Mouse (Mus musculus): ENCODE measurements around the gene Trmt5. TPM values are rescaled to one million over a fixed set of nuclear protein-coding genes. Genes with fewer than 3 reads are reported as not detected.
A peak's percentile ranks its signal among the peaks of the same experiment; 100 is the strongest.

The Trmt5 gene
- polyA plus RNA-seq, 1 experiment from 2014 or later, result 18.8 TPM

DNA sequence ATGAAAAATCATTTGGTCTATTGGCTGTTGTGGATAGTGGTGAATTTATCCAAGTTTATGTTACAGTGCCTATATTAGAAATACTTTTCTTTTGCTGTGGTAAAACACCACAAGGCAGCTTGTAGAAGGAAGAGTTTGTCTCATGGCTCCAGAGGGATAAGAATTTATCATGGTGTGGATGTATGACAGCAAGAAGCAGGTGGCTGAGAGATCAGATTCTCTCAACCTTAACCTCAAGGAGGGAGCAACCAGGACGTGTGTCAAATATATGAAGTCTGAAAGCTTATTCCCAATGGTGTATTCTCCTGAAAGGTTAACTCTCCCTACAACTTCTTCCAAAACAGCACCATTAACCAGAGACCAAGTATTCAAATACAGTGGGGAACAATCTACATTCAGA is 19.9 kb downstream of the Trmt5 start:
- Histone ChIP-seq H3K4me2 (replicated peaks) (no peak overlapping the region), H3K27me3 (replicated peaks) (no peaks in the 10 kb centered on the region), H3K9me3 (peaks cover 6% of the 10 kb centered on the region; the same call in 1 of the 2 replicates), H3K4me1 (no peaks in the 10 kb centered on the region), H3K36me3 (no peaks in the 10 kb centered on the region), H3K4me3 (no peak overlapping the region), H3K9ac (no peak overlapping the region), H3K27ac (no peak overlapping the region)
- 83% methylated on average over 1 of the region's 1 CpGs for WGBS
- no peak for ATAC-seq (ENCODE audit: low FRiP score, low read depth)

GRCm38 (mm10) chr12:73265381-73265978 is 21.0 kb downstream of the Trmt5 start:
- Histone ChIP-seq H3K27me3 (replicated peaks) (no peaks in the 10 kb centered on the region), H3K9ac (no peak overlapping the region), H3K36me3 (no peaks in the 10 kb centered on the region), H3K4me3 (no peak overlapping the region), H3K4me2 (replicated peaks) (no peak overlapping the region), H3K4me1 (no peaks in the 10 kb centered on the region), H3K27ac (no peak overlapping the region), H3K9me3 (peaks cover 6% of the 10 kb centered on the region; the same call in 1 of the 2 replicates)
- no peak for ATAC-seq (ENCODE audit: low FRiP score, low read depth)
- WGBS, result 81% methylated on average over 3 of the region's 3 CpGs

- 98% methylated on average over 1 of the region's 1 CpGs for WGBS
- H3K9me3 ChIP-seq, result peaks cover 6% of the 10 kb centered on the region
- H3K27me3 ChIP-seq (replicated peaks), result no peaks in the 10 kb centered on the region
- no peak overlapping the region for H3K4me3 ChIP-seq
- no peaks in the 10 kb centered on the region for H3K4me1 ChIP-seq
- H3K36me3 ChIP-seq, result peaks cover 2% of the 10 kb centered on the region; the same call in 1 of the 2 replicates
- no peak overlapping the region for H3K9ac ChIP-seq
- no peak for ATAC-seq (ENCODE audit: low FRiP score, low read depth)
- H3K4me2 ChIP-seq (replicated peaks), result no peak overlapping the region
- no peak overlapping the region for H3K27ac ChIP-seq
Measured at GRCm38 (mm10) chr12:73260339-73260738, 26.2 kb downstream of the Trmt5 start.

DNA sequence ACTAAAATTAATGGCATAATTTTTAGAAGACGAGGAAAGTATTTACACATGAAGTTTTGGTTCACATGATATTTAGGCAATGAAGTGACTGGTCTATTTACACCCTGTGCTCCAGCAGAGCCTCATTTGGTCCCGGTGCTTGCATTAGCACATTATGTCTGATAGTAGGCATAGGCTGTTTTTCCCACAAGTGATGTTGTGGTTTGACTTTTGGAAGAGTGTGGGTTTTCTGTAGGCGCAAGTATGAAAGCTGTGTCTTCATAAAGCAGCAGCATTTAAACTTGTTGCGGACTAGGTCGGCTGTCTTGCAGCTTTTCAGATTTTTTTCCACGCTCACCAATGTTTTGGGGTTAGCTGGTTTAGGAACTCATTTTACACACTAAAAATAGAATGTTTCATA is 27.2 kb downstream of the Trmt5 start:
- ATAC-seq (ENCODE audit: low FRiP score, low read depth), result no peak
- WGBS, result 94% methylated on average over 6 of the region's 6 CpGs
- peaks cover 6% of the 10 kb centered on the region for H3K9me3 ChIP-seq
- H3K9ac ChIP-seq, result no peak overlapping the region
- H3K4me3 ChIP-seq, result no peak overlapping the region
- no peak overlapping the region for H3K4me2 ChIP-seq (replicated peaks)
- H3K27ac ChIP-seq, result no peak overlapping the region
- peaks cover 2% of the 10 kb centered on the region; the same call in 1 of the 2 replicates for H3K36me3 ChIP-seq
- H3K4me1 ChIP-seq, result no peaks in the 10 kb centered on the region
- no peaks in the 10 kb centered on the region for H3K27me3 ChIP-seq (replicated peaks)

GRCm38 (mm10) chr12:73255006-73255405 is 31.5 kb downstream of the Trmt5 start:
- ATAC-seq (ENCODE audit: low FRiP score, low read depth), result no peak
- H3K4me1 ChIP-seq, result no peaks in the 10 kb centered on the region
- H3K27me3 ChIP-seq (replicated peaks), result no peaks in the 10 kb centered on the region
- 73% methylated on average over 2 of the region's 2 CpGs for WGBS
- no peaks in the 10 kb centered on the region for H3K36me3 ChIP-seq
- H3K4me3 ChIP-seq, result no peak overlapping the region
- H3K27ac ChIP-seq, result no peak overlapping the region
- H3K9me3 ChIP-seq, result no peaks in the 10 kb centered on the region
- no peak overlapping the region for H3K4me2 ChIP-seq (replicated peaks)
- no peak overlapping the region for H3K9ac ChIP-seq

DNA sequence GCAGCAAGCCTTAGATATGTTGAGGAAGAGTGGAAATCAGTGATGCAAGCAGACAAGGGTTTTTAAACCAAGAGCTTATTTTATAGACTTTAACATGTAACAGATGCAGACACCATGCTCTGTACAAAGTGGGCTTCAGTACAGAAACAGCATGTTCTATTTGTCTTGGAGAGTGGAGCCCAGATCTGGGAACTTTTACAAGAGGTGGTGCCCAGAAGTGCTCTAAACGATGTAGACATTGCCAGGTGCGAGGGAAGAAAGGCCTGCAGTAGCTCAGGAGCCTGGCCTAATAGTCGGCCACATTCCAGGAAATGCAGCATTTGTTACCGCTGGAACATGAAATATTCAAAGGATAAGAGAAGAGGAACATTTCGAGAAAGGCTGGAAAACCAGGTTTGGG is 40.8 kb downstream of the Trmt5 start:
- no peak overlapping the region for H3K9ac ChIP-seq
- H3K27me3 ChIP-seq (replicated peaks), result no peaks in the 10 kb centered on the region
- H3K27ac ChIP-seq, result no peak overlapping the region
- H3K4me3 ChIP-seq, result no peak overlapping the region
- no peaks in the 10 kb centered on the region for H3K36me3 ChIP-seq
- no peak overlapping the region for H3K4me2 ChIP-seq (replicated peaks)
- WGBS, result 81% methylated on average over 5 of the region's 5 CpGs
- peaks cover 7% of the 10 kb centered on the region; the same call in 1 of the 2 replicates for H3K4me1 ChIP-seq
- no peak for ATAC-seq (ENCODE audit: low FRiP score, low read depth)
- H3K9me3 ChIP-seq, result no peaks in the 10 kb centered on the region

- Histone ChIP-seq H3K36me3 (no peaks in the 10 kb centered on the region), H3K9ac (no peak overlapping the region), H3K9me3 (no peaks in the 10 kb centered on the region), H3K4me3 (no peak overlapping the region), H3K4me2 (replicated peaks) (no peak overlapping the region), H3K27me3 (replicated peaks) (no peaks in the 10 kb centered on the region), H3K27ac (no peak overlapping the region), H3K4me1 (peaks cover 7% of the 10 kb centered on the region; the same call in 1 of the 2 replicates)
- WGBS, result 30% methylated on average over 10 of the region's 10 CpGs
- peak; percentile 86 for ATAC-seq (ENCODE audit: low FRiP score, low read depth)
Measured at GRCm38 (mm10) chr12:73241960-73242359, 44.5 kb downstream of the Trmt5 start.

- ATAC-seq (ENCODE audit: low FRiP score, low read depth), result no peak
- H3K9ac ChIP-seq, result no peak overlapping the region
- H3K36me3 ChIP-seq, result no peaks in the 10 kb centered on the region
- H3K27ac ChIP-seq, result no peak overlapping the region
- H3K4me1 ChIP-seq, result no peaks in the 10 kb centered on the region
- no peak overlapping the region for H3K4me3 ChIP-seq
- H3K9me3 ChIP-seq, result no peaks in the 10 kb centered on the region
- no peak overlapping the region for H3K4me2 ChIP-seq (replicated peaks)
- WGBS, result 88% methylated on average over 2 of the region's 2 CpGs
- H3K27me3 ChIP-seq (replicated peaks), result no peaks in the 10 kb centered on the region
Measured at GRCm38 (mm10) chr12:73232586-73232985, 53.9 kb downstream of the Trmt5 start.

GRCm38 (mm10) chr12:73231552-73231951 is 55.0 kb downstream of the Trmt5 start:
- H3K9me3 ChIP-seq, result no peaks in the 10 kb centered on the region
- no peak overlapping the region for H3K4me2 ChIP-seq (replicated peaks)
- no peak for ATAC-seq (ENCODE audit: low FRiP score, low read depth)
- H3K4me3 ChIP-seq, result no peak overlapping the region
- no peak overlapping the region for H3K27ac ChIP-seq
- no peak overlapping the region for H3K9ac ChIP-seq
- no peaks in the 10 kb centered on the region for H3K27me3 ChIP-seq (replicated peaks)
- no peaks in the 10 kb centered on the region for H3K4me1 ChIP-seq
- H3K36me3 ChIP-seq, result no peaks in the 10 kb centered on the region

- no peak for ATAC-seq (ENCODE audit: low FRiP score, low read depth)
- H3K4me3 ChIP-seq, result no peak overlapping the region
- no peaks in the 10 kb centered on the region for H3K4me1 ChIP-seq
- H3K27me3 ChIP-seq (replicated peaks), result no peaks in the 10 kb centered on the region
- no peaks in the 10 kb centered on the region for H3K36me3 ChIP-seq
- no peak overlapping the region for H3K27ac ChIP-seq
- no peaks in the 10 kb centered on the region for H3K9me3 ChIP-seq
- no peak overlapping the region for H3K9ac ChIP-seq
- H3K4me2 ChIP-seq (replicated peaks), result no peak overlapping the region
Measured at GRCm38 (mm10) chr12:73230196-73230595, 56.3 kb downstream of the Trmt5 start.

Other genes with a start within 250 kb of the Trmt5 start
- 30.5 and 36.7 TPM in 2 replicates for gene Six1, start 232.8 kb downstream of the Trmt5 start, polyA plus RNA-seq (2016; fragmentation: Nextera tagmentation; extraction: Ambion mirVana)
- gene Six4, start 173.3 kb downstream of the Trmt5 start, polyA plus RNA-seq (2016; fragmentation: Nextera tagmentation; extraction: Ambion mirVana), result 5.0 and 6.8 TPM in 2 replicates
- 25.0 and 32.9 TPM in 2 replicates for gene Mnat1, start 163.0 kb downstream of the Trmt5 start, polyA plus RNA-seq (2016; fragmentation: Nextera tagmentation; extraction: Ambion mirVana)
- 10.0 and 12.6 TPM in 2 replicates for gene Slc38a6, start 69 bp upstream of the Trmt5 start, polyA plus RNA-seq (2016; fragmentation: Nextera tagmentation; extraction: Ambion mirVana)

Measured in neural tube, embryonic 12.5 days (tissue).